Mouse (Mus musculus) kidney, embryonic 14.5 days (tissue): ENCODE measurements around the gene Farp1. TPM values are rescaled to one million over a fixed set of nuclear protein-coding genes. Genes with fewer than 3 reads are reported as not detected.
A peak's percentile ranks its signal among the peaks of the same experiment; 100 is the strongest.

Experiments used
- ATAC-seq: fragments of 200-750 bp; cut with Nextera tagmentation; 2 replicates; pipeline ENCODE4 v1.8.0; 2017; ENCODE audit warnings: moderate number of reproducible peaks, mild to moderate bottlenecking, moderate TSS enrichment, moderate library complexity; ENCODE audit not compliant: low FRiP score, low TSS enrichment
- H3K27ac ChIP-seq: fragments of 300-500 bp; sonication (generic); 2 replicates; pipeline ENCODE4 v1.5.1; 2014; ENCODE audit warnings: low read depth, mild to moderate bottlenecking, low read length, moderate library complexity, mixed read lengths
- H3K27me3 ChIP-seq: fragments of 300-500 bp; sonication (generic); 2 replicates; pipeline ENCODE4 v1.6.1; 2014; ENCODE audit warnings: mild to moderate bottlenecking, low read length; ENCODE audit not compliant: control insufficient read depth, insufficient read depth
- H3K36me3 ChIP-seq: fragments of 300-500 bp; sonication (generic); 2 replicates; pipeline ENCODE4 v1.6.1; 2014; ENCODE audit warnings: low read length, mixed read lengths; ENCODE audit not compliant: control insufficient read depth, insufficient read depth
- H3K4me1 ChIP-seq: fragments of 300-500 bp; sonication (generic); 2 replicates; pipeline ENCODE4 v1.6.1; 2014; ENCODE audit warnings: low read length, mixed read lengths; ENCODE audit not compliant: control insufficient read depth, insufficient read depth
- H3K4me2 ChIP-seq: fragments of 300-500 bp; sonication (generic); replicated peaks from 2 replicates; pipeline ENCODE4 v1.6.1; 2014; ENCODE audit warnings: low read depth, mild to moderate bottlenecking, low read length
- H3K4me3 ChIP-seq: fragments of 300-500 bp; sonication (generic); 2 replicates; pipeline ENCODE4 v1.5.1; 2014; ENCODE audit warnings: mild to moderate bottlenecking, low read length
- H3K9ac ChIP-seq: fragments of 300-500 bp; sonication (generic); 2 replicates; pipeline ENCODE4 v1.6.1; 2014; ENCODE audit warnings: low read depth, mild to moderate bottlenecking, low read length, moderate library complexity
- H3K9me3 ChIP-seq: fragments of 300-500 bp; sonication (generic); 2 replicates; pipeline ENCODE4 v1.6.1; 2016; ENCODE audit warnings: low read length; ENCODE audit not compliant: control insufficient read depth
- WGBS: fragments of 180-500 bp; shearing (Covaris S2); extraction: QIAGEN DNeasy Blood & Tissue Kit; methylation state at CpG from one replicate; pipeline ENCODE4 v1.1.7; 2014; 5-methylcytosine and 5-hydroxymethylcytosine counted together
- polyA plus RNA-seq: library from polyadenylated mRNA; unstranded; fragments of >200 nt; fragmentation: Nextera tagmentation; extraction: Ambion mirVana; gene quantifications from 2 replicates; pipeline ENCODE4 v1.2.1, GENCODE M21; 2014

Farp1 gene
- polyA plus RNA-seq, 1 experiment from 2014 or later: 43.3 TPM

GRCm38 (mm10) chr14:121263912-121264311 is 228.9 kb downstream of the Farp1 start:
- Histone ChIP-seq H3K4me2 (no peak overlapping the region), H3K4me3 (no peak overlapping the region), H3K4me1 (0 out of 2 replicates have a peak, but pooled peaks cover 2% of the 10 kb centered on the region), H3K36me3 (peaks cover 50% of the 10 kb centered on the region; the same call in 1 of the 2 replicates), H3K9ac (no peak overlapping the region), H3K27ac (no peak overlapping the region), H3K27me3 (no peaks in the 10 kb centered on the region), H3K9me3 (no peaks in the 10 kb centered on the region)
- WGBS: 89% methylated on average over 2 of the region's 2 CpGs
- ATAC-seq: no peak

GRCm38 (mm10) chr14:121264453-121264852 is 229.5 kb downstream of the Farp1 start:
- peaks cover 47% of the 10 kb centered on the region; the same call in 1 of the 2 replicates for H3K36me3 ChIP-seq

GRCm38 (mm10) chr14:121267801-121268200 is 232.8 kb downstream of the Farp1 start:
- H3K27ac ChIP-seq: no peak overlapping the region
- H3K9me3 ChIP-seq: no peaks in the 10 kb centered on the region
- ATAC-seq: no peak
- H3K4me3 ChIP-seq: no peak overlapping the region
- H3K4me1 ChIP-seq: 0 out of 2 replicates have a peak, but pooled peaks cover under 1% of the 10 kb centered on the region
- peaks cover 65% of the 10 kb centered on the region for H3K36me3 ChIP-seq
- no peaks in the 10 kb centered on the region for H3K27me3 ChIP-seq
- H3K9ac ChIP-seq: no peak overlapping the region
- WGBS: 93% methylated on average over 8 of the region's 8 CpGs
- no peak overlapping the region for H3K4me2 ChIP-seq

More at GRCm38 (mm10) chr14:121264453-121264852, 229.5 kb downstream of the Farp1 start:
- Histone ChIP-seq H3K4me1 (0 out of 2 replicates have a peak, but pooled peaks cover 2% of the 10 kb centered on the region), H3K27me3 (no peaks in the 10 kb centered on the region), H3K9me3 (no peaks in the 10 kb centered on the region), H3K27ac (no peak overlapping the region), H3K4me3 (no peak overlapping the region), H3K4me2 (no peak overlapping the region), H3K9ac (no peak overlapping the region)
- no peak for ATAC-seq
- WGBS: 92% methylated on average over 6 of the region's 6 CpGs

- H3K4me1 ChIP-seq: no peaks in the 10 kb centered on the region
- H3K27ac ChIP-seq: no peak overlapping the region
- H3K9me3 ChIP-seq: no peaks in the 10 kb centered on the region
- H3K27me3 ChIP-seq: no peaks in the 10 kb centered on the region
- WGBS: 92% methylated on average over 6 of the region's 6 CpGs
- no peak overlapping the region for H3K4me2 ChIP-seq
- peaks cover 74% of the 10 kb centered on the region for H3K36me3 ChIP-seq
- H3K4me3 ChIP-seq: no peak overlapping the region
- no peak overlapping the region for H3K9ac ChIP-seq
- no peak for ATAC-seq
These were observed 235.5 kb downstream of the Farp1 start for GRCm38 (mm10) chr14:121270490-121270889.

- Histone ChIP-seq H3K4me1 (no peaks in the 10 kb centered on the region), H3K4me2 (no peak overlapping the region), H3K27ac (no peak overlapping the region), H3K9me3 (no peaks in the 10 kb centered on the region), H3K9ac (no peak overlapping the region), H3K27me3 (no peaks in the 10 kb centered on the region), H3K36me3 (peaks cover 84% of the 10 kb centered on the region), H3K4me3 (no peak overlapping the region)
- WGBS: 88% methylated on average over 12 of the region's 12 CpGs
- no peak for ATAC-seq
These were observed 240.0 kb downstream of the Farp1 start for GRCm38 (mm10) chr14:121274985-121275384.

GRCm38 (mm10) chr14:121276016-121276415 is 241.0 kb downstream of the Farp1 start:
- H3K36me3 ChIP-seq: peaks cover 84% of the 10 kb centered on the region
- 71% methylated on average over 10 of the region's 10 CpGs for WGBS

GRCm38 (mm10) chr14:121279106-121279505 is 244.1 kb downstream of the Farp1 start:
- no peaks in the 10 kb centered on the region for H3K4me1 ChIP-seq
- no peak overlapping the region for H3K4me3 ChIP-seq
- peaks cover 86% of the 10 kb centered on the region for H3K36me3 ChIP-seq
- no peaks in the 10 kb centered on the region for H3K9me3 ChIP-seq
- peak; percentile 69 for ATAC-seq
- no peak overlapping the region for H3K4me2 ChIP-seq
- 31% methylated on average over 6 of the region's 6 CpGs for WGBS
- H3K27me3 ChIP-seq: no peaks in the 10 kb centered on the region
- no peak overlapping the region for H3K27ac ChIP-seq
- no peak overlapping the region for H3K9ac ChIP-seq

More at GRCm38 (mm10) chr14:121276016-121276415, 241.0 kb downstream of the Farp1 start:
- no peak for ATAC-seq
- Histone ChIP-seq H3K27me3 (no peaks in the 10 kb centered on the region), H3K4me2 (no peak overlapping the region), H3K9ac (no peak overlapping the region), H3K9me3 (no peaks in the 10 kb centered on the region), H3K27ac (no peak overlapping the region), H3K4me1 (no peaks in the 10 kb centered on the region), H3K4me3 (no peak overlapping the region)

- Histone ChIP-seq H3K27ac (no peak overlapping the region), H3K9ac (no peak overlapping the region), H3K9me3 (no peaks in the 10 kb centered on the region), H3K27me3 (no peaks in the 10 kb centered on the region), H3K4me1 (no peaks in the 10 kb centered on the region), H3K36me3 (peaks cover 89% of the 10 kb centered on the region), H3K4me3 (no peak overlapping the region), H3K4me2 (no peak overlapping the region)
- WGBS: 83% methylated on average over 16 of the region's 16 CpGs
- no peak for ATAC-seq
These were observed 245.8 kb downstream of the Farp1 start for GRCm38 (mm10) chr14:121280601-121281335.

- H3K36me3 ChIP-seq: peaks cover 89% of the 10 kb centered on the region
- H3K9me3 ChIP-seq: no peaks in the 10 kb centered on the region
- no peaks in the 10 kb centered on the region for H3K4me1 ChIP-seq
- H3K4me3 ChIP-seq: no peak overlapping the region
- no peak overlapping the region for H3K4me2 ChIP-seq
- ATAC-seq: no peak
- H3K9ac ChIP-seq: no peak overlapping the region
- no peak overlapping the region for H3K27ac ChIP-seq
- H3K27me3 ChIP-seq: no peaks in the 10 kb centered on the region
These were observed 246.3 kb downstream of the Farp1 start for GRCm38 (mm10) chr14:121281336-121281710.
